Mouse (Mus musculus) WW6 (cell line): Measurements from ENCODE around the gene Ncor2.
A peak's percentile ranks its signal among the peaks of the same experiment; 100 is the strongest.

Source experiments
- DNase-seq: peaks from one replicate; pipeline ENCODE4 v3.0.0-alpha.2; 2013; ENCODE audit warnings: low read depth, low spot score

The Ncor2 gene

DNA sequence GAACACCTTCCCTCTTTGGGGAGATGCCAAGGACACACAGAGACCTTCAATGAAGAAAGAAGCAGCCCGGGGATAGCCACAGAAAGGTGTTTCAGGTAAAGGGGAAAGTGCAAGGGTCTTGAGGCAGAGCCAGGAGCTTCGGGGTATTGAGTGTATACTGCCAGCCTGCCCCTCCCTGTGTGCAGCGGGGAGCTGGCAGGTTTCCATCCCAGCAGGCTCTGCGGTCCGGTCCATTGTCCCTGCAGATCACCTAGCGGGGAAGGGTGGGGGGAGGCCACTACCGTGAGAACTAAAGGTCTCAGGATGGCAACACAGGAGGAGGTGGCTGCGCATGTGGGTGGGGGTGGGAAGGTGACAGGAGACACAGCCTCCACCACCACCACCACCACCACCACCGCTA lies 12.6 kb upstream of the Ncor2 start:
- DNase-seq = no peak

DNA sequence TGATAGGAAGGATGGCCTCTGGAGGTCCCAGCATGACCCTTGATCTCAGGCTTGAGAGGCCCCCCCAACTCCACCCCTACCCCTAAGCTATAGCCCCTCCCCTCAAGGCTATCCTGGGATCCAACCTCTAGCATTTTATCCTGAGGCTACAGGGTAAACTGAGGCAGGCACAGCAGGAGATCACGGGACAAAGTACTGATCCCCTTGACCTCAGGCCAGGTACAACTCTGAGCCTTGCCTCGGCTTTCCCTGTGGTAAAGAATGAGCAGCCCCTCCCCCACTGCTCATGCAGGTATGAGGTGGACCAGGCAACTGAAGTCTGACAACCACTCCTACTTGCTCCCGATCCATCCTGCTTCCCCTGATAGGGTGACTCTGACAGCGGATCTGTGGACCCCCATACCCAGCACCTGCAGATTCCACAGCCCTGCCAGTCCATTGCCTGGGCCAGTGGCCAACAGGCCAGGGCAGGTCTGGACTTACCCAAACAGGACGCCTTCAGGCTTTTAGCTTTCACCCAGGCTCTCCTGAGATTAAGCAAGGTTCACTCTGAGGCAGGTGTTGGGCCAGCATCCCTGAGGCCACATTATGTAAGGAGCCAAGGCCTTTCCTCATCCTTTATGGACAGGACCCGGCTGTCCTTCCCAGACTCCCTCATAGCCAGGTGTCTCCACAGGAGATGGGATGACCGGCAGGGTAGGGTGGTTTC lies 11.2 kb upstream of the Ncor2 start:
- no peak for DNase-seq

DNA sequence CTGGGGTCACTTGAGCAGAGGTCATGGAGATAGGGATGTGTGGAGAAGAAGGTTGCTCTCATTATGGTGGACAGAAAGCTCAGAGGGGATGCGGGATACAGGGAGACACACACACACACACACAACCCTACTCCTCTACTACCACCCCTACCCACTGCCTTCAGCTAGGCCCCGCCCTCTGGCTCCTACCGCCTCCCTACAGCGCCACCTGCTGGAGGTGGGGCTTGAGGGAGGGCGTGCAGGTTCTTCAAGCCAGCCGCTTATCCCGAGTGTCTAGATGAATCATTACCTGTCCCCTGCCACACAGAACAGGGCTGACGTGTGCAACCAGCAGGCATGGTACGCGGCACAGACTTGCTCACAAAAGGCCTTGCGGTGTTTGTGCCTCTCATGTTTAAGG lies 10.6 kb upstream of the Ncor2 start:
- DNase-seq = peak; percentile 80

DNA sequence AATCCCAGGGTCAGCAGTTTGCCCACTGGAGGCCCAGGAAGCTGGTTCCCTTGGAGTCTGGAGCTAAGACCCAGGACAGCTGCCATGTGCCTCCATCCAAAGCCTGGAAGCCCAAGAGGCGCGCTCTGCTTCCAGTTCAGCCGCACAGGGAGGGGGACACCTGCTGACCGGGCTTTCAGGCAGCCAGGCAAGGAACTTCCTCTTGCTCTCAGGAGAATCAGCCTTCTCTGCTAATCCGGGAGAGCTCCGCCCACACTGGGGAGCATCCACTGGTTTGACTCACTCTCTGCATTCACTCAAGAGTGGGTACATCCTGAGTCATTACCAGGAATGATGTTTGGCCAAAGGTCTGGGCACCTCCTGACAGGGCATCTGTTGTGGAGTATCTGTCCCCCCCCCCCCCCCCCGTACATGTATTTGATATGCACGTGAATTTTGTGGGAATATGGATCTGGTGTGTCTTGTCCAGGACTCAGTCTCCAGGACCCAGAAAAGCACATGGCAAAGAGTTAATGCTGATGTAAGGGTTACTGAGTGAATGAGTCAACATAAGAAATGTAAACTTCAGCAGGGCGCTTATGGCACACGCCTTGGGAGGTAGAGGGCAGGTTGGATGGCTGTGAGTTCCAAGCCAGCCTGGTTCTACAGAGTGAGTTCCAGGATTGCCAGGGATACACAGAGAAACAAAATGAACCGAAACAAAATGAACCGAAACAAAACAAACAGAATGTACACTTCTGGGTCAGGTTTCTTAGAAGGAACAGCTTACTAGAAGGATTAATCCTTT lies 10.0 kb upstream of the Ncor2 start:
- DNase-seq = no peak

DNA sequence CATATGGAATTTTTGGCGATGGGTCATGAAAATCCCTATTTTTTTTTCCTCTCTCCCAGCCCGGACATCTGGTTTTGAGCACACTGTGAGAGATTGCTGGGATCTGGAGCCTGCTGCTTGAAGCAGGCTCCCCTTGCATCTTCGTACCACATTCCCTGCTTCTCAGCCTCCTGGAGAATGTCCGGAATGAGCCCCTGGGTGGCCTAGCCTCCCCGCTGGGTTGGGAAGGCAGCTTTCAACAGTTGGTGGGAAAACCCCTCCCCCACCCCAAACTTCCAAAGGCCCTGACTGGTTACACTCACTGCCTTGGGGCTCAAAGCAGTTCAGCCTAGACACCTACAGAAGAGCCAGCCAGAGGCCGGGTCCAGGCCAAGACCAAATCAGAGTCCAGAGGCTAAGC lies 5.8 kb upstream of the Ncor2 start:
- no peak for DNase-seq

DNA sequence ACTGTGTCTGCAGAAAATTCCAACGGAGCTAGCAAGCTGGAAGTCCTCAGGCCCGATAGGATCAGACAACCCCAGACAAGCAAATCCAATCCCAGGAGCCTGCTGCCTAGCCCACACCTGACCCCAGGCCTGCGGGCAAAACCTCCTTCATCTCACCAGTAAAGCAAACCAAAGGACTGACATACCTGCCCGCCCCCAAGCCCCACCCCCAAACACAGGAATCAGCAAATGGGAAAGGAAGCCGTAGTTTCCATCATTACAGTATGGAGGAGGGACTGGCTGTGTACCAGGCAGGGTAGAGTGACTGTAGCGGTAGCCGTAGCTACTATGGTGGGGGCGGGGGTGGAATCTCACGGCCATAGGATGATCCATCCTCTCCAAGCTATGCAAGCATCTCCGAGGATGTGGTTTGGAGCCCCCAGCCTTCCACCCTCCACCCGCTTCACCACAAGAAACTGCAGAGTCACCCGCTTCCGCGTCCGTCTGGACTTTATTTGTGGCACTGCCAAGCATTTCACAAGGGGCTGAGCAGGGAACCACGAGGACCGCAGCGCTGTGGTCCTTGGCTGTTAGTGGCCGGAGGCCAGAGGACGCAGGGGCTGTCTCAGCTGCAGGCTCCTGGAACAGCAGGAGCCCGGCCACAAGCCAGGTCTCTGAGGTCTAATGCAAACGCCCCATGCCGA lies 4.4 kb upstream of the Ncor2 start:
- no peak for DNase-seq

DNA sequence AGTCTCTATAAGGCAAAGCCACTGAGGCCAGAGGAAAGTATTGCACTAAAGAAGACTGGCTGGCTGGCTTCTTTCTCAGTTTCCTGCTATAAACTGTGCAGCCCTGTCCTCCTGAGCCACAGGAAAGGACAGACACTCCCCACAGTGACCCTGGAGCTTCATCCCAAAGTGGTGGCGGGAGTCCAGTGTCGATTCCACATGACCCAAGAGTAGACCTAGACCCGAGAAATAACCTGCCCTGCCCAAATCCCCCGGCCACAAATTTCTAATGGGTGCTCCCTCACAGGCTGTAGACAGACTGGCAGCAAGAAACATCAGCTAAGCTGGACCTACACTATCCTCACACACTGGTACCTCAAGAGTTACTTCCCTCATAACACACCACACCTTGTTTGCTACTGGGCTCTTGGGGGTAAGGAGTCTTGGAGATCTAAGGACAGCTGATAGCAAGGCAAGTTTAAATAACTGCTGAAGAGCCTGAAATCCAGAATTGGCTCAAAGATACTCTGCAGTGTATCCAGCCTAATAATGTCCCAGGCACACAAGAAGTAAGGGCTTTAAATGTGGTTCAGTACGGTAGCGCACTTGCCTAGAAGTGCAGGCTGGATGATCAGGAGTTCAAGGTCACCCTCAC lies 1.7 kb upstream of the Ncor2 start:
- no peak for DNase-seq

DNA sequence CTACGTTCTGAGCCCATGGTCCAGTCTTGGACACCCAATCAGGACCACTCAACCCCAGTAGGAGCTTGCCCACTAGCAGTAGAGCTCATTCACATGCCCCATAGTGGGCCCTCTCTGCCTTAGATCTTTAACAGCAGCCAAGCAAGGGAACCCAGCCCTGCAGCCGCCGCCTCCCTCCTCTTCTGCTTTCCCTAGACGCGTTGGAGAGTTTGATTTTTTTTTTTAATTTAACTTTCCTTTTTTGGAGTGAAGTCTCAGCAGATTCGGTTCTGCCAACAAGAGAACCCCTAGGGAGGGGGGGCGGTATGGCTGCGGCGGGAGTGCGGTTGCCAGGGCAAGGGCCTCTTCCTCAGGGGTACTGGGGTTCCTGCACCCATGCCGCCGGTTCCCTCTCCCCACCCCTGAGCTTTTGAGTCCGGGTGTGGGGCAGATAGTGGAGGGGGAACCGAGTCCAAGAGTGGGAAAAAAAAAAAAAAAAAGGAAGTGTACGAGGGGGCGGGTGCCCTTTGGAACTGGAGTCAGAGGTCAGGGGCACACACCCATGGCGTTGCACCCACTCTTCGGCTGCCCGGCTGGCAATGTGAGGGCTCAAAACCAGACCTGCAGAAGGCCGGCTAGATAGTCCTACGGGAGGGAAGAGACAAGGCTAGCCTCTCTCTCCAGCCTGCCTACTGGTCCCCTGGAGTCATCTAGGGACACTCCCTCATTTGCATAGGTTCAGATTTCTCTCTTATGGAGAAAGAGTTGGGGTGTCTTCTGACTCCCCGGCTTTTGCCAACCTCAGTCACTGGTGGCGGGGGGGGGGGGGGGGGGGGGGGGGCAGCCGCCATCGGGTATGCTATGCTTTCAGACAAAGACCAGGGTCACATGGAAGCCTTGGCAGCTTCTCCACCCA lies 963 bp upstream of the Ncor2 start:
- no peak for DNase-seq

DNA sequence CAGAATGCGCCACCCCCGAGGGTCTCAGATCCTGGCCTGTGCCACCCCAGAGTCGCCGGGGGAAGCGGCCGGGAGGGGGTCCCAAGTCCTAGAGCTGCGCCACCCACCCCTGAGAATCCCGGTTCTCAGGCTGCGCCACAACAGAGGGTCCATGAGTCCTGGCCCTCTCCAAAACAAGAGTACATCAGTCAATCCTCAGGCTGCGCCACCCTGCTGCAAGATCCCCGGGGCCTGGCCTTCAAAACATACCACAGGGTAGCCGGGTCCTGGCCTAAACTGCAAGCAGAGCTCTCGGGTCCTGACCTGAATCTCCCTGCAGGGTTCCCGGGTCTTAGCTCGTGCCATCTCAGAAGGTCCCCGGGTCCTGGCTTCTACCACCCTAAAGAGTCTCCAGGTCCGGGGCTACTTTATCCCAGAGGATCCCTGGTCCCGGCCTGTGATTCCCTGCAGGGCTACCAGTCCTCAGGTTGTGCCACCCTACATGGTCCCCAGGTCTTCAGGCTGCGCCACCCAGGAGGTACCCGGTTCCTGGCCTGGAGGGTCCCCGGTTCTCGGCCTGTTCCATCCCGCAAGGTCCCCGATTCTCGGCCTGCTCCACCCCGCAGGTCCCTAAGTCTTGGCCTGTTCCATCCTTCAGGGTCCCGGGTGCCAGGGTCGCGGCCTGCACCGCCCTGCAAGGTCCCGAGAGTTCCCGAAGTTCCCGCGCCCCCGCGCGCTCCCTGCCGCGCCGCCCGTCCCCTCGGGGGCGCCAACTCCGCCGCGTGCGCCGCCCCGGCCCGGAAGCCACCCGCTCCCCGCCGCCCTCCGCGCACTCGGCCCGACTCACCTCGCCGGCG lies 630 bp downstream of the Ncor2 start:
- no peak for DNase-seq

DNA sequence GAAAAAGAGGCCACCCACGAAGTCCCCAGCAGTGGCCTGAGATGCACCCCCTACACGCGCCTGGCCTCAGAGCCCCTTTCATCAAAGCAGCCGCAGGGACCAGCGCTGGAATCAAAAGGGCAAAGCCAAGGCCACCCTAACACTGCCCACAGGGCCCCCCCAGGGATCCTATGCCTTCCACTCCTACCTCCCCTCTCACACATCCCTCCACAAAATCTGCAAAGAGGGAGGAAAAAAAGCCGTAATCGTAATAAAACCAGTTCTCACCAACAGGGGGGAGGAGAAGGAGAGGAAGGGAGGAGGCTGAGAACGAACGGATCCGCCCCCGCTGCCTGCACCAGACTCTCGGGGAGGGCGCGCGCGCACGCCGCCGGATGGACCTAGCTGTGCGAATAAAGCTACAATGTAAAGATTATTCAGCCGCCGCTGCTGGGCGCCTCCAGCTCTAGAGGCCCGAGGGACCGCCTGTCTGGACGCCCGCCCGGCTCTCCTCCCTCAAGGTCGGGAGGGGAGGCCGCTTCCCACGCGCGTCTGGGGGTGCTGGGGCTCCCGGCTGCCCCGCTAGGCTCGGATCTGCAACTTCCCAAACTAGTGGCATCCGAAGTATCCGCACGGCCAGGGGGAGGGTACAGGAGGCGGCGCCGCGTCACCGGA lies 1.4 kb downstream of the Ncor2 start:
- no peak for DNase-seq

DNA sequence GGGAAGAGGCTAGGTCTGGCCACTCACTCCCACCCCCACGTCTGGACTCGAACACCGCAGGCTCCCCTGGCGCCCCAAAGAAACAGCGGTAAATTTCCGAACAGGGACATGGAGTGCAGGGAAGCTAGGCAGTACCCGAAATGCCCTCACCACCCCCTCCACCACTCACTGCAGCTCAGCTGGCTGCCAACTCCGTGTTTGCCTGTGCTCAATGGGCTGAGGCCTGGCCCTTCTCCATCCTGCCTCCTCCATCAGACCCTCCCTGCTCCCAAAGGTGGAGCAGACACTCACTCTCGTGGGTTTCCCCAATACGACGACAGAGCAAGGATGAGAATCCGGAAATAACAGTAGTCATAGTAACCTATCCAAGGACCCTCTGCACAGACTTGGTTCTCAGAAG lies 2.2 kb downstream of the Ncor2 start:
- DNase-seq = no peak

DNA sequence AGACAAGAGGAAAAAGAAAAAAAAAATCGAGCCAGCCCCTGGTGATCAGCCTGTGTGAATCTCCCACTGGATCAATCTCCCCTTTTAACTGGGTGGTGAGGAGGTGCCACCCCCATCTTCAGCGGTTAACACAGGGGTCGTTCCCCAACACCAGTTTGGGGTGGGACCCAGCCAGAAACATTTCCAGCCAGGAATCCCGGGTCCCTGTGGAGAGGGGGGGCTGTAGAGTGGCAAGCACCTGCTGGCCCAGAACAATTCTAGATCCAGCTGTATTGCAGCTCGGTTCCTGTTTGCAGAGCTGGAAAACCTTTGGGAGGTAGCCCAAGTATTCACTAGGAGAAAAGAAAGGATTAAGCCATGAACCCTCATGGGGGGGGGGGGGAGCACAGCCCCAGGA lies 2.7 kb downstream of the Ncor2 start:
- DNase-seq = no peak

DNA sequence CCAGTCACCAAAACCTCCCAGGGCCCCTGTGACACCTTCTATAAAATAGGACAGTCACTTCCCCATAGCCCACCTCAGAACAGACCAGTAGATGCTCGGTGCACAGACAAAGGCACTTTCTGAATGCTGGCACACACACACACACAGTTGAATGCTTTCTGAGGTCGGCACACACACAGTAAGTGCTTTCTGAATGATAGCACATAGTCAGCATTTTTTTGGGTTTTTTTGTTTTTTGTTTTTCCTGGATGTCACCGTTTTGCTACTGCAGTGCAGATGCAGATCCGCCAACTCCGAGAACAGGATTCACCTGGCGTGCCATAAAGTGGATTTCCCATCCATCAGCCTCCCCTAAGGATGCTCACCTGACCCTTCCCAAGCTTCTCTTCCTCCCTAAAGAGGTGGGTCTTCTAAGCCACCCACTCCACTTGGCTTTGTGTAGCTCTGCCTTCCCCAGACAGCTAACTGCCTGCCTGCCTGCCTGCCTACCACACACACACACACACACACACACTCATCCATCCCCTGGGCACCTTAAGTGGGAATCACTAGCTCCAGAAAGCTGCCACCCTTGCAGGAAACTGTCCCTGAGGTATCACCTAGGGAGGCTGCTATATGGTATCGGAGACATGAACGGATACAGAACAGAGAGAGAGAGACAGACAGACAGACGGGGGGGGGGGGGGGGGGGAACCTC lies 3.2 kb downstream of the Ncor2 start:
- DNase-seq = no peak

DNA sequence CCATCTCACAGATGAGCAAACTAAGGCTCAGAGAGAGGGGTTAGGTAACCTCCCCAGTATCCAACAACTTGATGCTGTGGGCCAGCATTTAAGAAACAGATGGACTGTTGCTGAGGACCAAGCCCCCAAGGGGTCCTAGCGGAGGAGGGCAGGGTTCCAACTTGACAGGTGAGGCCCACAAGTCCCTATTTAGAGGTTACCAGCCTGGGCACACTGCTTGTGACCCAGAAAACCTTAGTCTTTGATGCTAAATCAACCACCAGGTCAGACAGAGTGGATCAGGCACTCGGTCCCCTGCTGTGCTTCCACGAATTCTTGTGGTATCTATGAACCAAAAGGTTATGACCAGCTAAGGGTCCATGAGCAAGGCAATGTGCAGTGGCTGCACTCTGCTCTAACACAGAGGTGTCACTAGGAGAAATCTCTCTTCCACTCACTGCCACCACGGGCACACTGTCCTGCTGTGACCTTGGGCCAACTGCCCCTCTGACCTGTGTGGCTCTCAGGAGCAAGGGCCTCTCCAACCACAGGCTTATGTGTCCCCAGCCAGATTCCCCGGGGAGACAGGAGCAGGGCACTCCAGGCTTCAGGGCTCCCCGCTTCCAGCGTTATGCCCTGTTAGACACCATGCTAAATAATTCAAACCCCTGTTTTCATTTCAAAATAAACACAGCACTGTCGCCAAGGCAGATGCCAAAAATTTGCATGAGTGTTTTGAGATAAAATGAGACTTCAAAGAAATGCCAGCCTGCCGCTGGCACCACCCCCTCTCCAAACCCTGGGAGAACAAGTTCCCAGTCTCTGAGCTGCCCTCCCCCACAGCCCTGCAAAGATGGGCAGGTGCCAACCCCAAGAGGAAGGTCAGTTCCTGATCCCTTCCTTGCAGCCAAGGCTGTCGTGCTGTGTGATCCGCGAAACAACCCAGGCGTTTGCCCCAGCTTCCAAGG lies 4.0 kb downstream of the Ncor2 start:
- DNase-seq = no peak

DNA sequence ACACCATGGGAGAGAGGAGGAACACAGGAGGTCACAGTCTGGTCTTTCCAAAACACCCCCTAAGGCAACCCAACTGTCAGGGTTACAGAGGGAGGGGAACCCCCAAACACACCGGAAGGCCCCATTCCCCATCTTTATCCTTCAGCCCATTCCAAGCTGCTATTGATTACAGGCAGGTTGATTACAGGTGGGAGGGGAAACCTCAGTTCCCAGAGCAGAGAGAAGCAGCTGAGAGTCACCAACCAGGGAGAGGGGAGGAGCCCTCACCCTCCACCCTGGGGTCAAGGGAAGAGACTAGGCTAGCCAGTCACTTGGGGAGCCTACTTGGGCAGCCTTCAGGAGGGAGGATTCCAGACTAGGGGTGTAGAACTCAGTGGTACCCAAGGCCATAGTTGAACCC lies 5.2 kb downstream of the Ncor2 start:
- DNase-seq = no peak

DNA sequence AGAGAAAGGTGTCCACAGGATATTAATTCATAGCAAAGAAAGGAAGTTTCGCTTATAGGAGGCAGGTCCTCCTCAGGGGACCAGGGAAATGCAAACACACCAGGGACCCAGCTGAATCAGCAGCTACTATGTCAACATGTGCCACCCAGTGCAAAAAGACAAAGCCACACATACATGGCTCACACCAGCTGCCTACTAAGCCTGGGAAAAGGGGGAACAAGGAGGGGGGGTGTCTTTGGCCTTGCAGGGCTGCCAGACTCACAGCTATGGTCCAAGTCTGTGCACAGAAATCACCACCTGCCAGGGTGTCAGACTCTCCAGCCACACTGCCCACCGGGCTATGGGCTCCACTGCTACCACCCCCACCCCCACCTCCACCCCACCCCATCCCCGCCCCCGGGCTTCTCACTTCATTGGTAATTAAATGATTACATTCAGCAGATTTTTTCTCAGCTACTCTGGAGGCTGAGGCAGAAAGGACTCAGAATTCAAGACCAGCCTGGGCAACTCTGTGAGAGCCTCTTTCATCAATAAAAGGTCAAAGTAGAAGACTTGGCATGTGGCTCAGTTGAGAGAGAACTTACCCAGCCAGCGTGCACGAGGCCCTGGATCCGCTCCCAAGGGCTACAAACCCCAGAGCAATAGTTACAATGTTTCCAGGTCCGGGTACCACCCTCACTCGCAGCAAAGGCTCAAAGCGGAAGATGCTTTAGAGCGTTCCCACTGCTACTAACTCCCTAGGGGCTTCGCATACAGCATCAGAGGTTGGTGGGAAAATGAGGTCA lies 6.0 kb downstream of the Ncor2 start:
- DNase-seq = no peak

DNA sequence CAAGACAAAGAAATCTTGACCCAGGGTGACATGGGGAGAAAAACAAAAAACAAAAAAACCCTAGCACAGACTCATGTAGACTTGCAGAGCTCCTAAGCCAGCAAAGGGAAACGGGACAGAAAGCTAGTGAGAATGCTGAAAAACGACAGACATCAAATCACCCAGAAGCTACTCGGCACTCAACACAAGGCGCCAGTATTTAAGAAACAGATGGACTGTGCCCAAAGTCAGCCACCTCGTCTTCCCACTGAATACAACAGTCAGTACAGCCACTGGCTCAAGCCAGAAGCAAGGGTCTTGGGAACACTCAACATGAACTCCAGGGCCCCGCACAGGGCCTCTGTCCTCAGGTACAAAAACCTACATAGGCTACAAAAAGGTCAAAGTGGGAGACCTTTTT lies 7.8 kb downstream of the Ncor2 start:
- DNase-seq = no peak
